Mouse (Mus musculus) ES-CJ7 (cell line): ENCODE data around the gene E2f7.

Source experiments
- DNase-seq: peaks from one replicate; pipeline ENCODE4 v3.0.0; 2011; ENCODE audit warnings: low read depth, low spot score

The E2f7 gene

DNA sequence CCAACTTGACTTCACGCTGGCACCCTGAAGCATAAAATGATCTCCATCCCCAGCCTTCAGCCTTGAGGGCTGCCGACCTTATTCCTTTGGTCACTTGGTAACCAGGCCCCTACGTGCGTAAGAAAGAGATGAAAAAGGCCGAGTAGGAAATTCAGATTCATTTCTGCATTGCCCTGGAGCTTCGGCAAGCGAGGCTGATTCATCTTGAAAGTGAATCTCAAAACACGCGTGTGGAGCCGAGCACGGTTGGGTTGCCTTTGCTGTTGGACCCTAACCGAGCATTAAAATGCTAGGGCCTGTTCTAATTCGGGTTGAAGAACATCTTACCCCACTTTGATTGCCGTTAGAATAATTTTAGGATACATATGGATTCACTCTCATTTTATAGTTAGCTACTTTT is 28.6 kb downstream of the E2f7 start:
- no peak for DNase-seq

DNA sequence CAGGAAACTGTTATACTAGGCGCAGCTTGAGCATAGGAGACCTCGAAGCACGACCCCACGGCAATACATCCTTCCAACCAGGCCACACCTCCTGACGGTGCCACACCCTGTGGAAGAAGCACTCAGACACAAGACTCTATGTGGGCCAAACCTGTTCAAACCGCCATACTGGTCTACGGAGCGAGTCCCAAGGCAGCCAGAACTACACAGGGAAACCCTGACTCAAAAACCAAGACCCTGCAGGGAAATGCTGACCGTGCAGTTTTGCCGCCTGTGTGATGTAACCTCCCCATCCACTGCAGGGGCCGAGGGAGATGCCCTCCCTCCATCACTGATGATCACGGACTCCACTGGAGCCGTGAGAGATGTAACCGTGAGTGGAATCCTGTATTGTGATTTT is 36.5 kb downstream of the E2f7 start:
- DNase-seq, result peak; percentile 63

DNA sequence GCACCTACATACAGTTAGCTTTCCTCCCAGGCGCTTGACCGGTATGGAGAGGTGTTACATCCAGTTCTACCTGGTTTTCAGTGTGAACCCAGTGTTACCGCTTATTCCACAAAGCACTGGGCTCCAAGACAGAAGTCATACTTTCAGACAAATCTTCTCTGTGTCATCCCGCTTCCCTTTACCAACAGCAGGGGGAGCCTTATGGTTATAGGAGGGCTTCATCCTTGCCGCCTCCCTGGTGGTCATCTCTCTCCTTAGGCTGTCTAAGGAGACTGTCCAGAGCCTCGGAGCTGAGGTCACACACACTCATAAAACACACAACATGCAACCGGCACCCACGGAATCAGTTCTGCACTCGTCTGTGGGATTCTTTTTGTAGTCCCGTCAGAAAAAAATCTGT is 37.4 kb downstream of the E2f7 start:
- DNase-seq, result peak; percentile 67

DNA sequence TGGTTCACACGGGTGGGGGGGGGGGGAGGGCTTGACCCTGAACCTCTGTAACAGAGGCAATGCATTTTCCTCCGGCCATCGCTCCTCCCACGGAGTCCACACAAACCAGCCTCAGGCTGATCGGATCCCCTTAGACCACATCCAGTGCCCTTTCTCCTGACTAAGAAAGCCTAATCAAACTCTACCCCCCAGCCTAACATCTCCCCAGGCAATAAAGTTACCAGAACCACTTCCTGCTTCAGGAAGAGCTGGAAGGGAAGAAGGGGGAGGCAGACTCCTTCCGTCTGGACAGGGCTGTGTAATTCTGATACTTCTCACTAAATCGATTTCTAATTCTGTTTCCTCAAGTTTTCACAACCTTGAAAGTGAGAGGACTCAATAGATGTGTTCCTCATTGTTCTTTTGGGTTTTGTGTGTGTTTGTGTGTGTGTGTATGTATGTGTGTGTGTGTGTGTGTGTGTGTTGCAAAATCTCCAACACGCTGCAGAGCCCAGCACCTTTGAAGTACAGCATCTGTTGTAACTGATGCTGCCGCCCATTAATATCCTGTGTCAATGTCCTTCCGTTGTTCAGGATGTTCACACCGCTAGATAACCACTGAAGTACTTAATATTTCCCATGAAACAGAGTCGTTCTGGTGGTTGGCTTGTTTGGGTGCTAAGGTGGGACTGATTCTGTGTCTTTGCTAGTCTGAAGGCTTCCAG is 43.0 kb downstream of the E2f7 start:
- DNase-seq, result no peak

DNA sequence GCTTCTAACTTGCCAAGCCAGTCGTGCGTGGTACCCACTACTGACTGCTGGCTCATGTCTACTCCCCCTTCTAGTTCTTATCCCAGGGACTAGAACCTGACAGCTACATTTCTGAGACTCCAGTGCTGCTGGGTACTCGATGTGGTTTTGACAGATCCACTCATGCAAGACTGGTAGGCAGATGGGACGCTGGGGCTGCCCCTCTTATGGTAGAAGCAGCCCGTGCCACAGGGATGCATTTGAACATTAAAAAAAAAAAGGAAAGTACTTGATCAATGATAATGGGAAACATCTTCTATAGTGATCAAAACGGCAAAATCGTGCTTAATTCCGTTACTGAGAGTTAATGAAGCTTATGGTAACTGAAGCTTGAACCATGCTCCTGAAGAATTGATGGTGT is 44.4 kb downstream of the E2f7 start:
- DNase-seq, result no peak

DNA sequence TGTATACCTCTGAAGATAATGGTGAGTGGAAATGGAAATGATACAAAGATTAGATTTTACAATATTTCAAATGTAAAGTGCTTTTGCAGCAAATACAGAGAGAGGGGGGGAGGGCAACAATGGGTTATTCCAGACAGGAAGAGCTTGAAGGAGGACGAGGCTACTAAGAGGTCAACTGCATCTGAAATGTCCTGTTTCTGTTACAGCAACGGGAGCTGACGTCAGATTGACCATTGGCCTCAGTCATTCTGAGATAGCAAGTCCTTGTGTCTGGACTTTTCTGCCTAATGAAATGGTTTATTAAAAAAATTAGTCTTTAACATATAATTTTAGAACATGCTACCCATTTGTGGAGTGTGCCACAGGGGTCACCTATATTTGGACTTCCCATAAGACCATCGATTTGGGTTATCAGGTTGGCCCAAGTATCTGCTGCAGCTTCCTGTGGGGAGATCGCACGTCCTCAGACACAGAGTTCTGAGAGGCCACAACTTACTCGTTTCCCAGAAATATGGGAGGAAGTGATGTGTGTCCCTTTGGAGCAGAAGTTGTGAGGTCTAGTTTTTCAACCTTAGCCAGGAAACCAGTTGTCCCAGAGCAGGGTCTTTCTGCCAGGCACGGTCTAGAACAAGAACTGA is 48.0 kb downstream of the E2f7 start:
- DNase-seq, result no peak

DNA sequence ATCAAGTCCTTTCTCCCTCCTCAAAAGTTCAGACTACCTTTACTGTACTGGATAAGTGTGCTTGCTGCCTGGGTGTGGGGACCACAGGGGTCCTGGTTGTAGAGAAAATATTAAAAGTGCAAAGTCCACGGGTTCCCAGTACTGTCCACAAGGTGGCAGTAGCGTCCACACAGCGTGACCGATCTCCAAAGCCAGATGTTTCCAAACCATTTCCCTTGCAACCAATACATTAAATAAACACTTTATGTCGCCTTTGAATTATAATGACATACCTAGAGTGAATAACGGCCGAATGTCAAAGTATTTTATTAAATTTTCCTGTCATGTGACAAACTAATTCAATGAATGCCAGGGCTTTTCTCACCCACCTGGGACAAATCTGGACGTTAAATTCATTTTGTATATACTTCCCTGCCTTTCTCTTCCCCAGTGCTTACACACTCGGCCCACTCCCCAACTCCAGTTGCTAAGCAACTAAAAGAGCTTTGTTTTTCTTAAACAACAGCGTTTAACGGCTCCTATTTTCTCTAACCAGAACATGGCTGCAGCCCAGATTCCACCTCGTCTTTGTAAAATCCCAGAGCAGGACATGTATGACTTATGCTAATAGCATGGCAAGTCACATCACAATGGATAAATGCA is 49.4 kb downstream of the E2f7 start:
- peak; percentile 65 for DNase-seq

DNA sequence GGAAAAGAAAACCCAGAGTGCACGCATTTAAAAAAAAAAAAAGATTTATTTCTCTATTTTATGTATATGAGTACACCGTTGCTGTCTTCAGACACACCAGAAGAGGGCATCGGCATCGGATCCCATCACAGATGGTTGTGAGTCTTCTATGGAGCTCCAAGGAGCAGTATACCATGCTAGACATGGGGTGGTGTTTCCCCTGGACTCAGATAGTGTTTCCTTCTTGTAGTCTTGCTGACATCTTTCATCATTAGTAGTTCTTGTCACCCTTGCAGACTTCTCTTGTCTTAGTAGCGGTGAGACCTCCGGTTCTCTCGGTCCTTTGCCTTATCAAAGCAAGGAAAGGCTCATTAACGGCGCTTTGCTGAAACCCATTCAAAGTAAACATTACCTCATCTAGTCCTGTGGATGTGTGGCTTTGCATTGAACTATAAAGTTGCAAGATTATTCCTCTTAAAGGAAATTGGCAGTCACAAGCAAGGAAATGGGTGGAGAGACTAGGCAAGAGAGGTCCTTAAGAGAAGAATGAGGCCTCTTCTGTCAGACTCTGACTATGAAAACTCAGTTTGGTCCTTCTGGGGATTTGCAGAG is 50.1 kb downstream of the E2f7 start:
- no peak for DNase-seq

DNA sequence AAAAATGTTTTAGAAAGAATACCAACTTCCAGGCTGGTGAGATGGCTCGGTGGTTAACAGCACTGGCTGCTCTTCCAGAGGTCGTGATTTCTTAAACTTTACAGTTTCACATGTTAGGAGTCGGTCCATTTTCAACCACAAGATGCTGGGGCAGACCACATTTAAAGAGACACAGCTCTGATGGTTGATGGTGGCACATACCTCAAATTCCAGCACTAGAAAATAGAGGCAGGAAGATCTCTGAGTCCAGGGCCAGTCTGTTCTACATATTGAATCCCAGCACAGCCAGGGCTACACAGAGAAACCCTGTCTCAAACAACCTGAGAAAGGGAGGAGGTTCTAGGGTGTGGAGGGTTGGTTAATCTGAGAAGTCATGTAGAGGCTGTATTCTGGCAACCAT is 56.1 kb downstream of the E2f7 start:
- no peak for DNase-seq

DNA sequence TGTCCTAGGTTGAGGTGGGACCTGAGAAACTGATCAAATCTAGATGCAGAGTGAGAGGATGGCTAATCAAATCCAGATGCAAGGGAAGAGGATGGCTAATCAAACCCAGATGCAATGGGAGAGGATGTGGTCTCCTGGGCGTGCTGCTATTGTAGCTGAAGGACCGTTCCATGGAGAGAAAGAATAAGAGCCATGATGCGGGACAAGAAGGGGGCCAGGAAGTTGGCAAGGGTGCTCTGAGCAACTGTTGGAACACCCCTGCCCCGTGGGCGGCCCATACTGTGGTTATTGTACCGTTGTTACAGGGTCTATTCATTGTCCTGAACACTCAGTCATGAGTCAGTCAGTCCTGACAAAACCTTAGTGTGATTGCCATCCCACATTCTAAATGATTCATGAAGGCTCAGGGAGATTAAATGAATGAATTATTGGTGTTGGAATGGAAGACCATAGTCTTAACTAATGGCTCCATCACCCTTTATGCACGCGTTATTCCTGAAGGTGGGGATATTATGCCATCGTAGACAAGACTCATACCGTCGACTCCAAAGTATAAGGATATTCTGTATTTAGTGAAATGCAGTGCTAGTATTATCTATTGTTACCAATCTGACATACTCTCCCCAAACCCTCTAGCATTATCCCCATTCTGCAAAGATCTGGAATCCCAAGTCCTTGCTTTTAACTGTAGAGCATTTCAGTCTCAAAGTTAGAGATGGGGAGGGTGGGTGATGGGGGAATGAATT is 59.2 kb downstream of the E2f7 start:
- DNase-seq, result no peak

DNA sequence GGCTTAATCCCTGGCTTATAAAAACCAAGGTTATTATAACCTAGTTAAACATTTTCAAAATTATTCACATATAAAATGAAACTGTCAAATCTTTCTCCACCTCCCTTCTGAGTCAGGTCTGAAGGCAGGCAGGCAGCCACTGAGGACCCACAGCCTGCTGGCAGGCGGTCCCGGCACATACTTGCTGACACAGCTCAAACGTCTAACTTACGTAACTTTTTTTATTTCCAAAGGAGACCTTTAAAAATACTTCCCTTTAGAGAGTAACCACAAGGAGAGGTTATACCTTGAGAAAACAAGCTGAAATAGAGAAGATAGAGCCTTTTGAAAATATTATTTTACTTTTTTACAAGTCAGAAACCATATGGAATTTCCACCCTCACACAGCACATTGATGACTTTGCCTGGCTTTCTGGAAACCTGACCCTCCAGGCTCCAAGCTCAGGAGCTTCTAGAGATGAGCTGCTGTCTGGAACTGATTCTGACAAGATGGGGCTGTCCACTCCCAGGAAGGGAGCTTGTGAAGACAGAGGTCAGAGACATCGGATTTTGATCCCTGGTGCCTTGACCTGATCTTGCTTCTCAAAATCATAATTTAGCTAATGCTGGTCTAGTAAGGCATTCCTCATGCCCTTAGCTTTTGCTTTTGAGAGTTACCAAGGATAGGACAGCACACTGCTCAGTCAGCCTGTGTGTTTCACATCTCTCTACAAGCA is 59.9 kb downstream of the E2f7 start:
- no peak for DNase-seq

DNA sequence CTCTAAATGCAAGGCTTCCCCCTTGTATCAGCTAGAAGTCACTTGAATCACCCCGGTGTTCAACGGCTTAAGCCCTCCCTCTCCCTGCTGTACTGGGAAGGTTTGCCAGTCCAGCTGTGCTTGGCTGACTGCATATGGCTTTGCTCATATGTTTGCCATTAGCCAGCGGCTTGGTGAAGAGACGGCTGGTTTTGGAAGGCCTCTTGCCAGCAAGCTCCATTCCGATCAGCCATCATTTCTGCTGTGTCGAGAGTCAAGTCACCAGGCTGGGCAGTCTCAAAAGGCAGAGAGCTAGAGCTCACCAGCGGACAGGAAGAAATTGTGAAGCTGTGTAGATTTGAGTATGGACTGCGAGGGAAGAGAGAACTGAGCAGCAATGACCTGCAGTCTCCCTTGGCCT is 61.2 kb downstream of the E2f7 start:
- no peak for DNase-seq

DNA sequence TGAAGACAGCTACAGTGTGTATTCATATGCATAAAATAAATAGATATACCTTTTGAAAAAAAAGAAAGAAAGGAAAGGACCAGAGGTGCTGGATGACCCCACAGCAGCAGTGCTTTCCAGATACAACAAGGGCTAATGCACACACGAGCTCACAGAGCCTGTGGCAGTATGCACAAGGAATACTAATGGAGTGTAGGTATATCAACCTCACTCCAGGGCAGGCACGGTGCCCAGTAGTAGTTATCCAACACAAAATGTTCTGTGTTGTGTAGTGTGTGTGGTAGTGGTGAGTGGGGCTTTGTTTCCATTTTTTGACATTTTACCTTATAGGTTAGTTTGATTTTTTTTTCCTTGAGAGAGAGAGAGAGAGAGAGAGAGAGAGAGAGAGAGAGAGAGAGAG is 65.3 kb downstream of the E2f7 start:
- DNase-seq, result no peak

DNA sequence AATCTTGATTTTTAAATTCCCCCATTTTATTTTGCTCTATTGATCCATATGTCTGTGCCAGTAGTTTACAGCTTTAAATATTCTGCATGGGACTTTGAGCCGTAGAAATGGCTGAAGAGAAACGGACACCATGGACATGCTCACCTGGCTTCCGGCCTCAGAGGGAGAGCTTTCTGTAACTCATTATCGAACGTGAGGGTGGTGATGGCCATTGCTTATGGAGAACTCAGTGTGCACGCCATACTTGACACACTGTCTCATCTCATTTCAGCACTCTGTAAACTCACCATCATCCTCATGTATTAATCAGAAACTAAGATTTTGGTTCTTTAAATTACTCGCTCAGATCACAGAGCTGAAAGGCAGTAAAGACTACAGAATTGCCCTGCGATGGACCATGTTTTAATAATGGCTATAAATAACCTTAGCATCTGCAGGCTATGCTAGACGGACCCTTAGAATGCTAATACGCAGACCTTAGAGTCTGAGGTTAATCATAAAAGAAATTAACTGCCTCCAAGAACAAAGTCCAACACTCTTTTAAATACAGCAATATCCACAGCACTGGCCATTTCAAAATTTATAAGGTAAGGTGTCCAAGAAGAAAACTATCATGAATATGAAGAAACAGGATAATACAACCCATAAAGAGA is 66.1 kb downstream of the E2f7 start:
- no peak for DNase-seq

DNA sequence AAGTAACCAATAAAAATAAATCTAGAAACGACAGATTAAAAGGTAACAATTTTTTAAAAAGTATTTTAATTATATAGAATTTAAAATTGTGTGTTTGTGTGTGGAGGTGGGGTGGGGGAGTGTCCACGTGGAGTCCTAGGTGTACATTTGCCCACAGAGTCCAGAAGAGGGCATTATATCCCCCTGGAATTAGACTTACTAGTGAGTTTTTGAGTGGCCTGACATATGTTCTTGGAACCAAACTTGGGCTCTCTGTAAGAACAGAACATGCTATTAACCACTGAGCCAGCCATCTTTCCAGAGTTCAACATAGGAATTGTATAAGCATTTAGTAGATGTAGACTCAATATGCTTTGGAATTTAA is 66.6 kb downstream of the E2f7 start:
- DNase-seq, result peak; percentile 30

DNA sequence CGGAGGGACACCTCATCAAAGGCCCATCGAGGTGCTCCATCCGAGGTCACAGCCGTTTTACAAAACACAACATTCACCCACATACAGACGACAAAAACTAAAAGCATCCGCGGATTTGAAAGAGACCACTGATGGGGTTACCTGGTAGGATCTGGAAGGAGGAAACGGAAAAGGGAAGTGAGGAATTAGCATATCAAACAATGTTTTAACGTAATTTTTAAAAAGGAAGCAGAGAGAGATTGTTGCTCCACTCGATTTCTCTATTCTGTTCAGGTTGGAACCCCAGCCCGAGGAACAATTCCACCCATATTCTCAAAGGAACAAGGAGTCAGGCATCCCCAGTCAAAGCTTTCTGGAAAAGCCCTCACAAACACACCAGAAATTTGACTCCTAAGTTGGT is 75.9 kb downstream of the E2f7 start:
- no peak for DNase-seq

DNA sequence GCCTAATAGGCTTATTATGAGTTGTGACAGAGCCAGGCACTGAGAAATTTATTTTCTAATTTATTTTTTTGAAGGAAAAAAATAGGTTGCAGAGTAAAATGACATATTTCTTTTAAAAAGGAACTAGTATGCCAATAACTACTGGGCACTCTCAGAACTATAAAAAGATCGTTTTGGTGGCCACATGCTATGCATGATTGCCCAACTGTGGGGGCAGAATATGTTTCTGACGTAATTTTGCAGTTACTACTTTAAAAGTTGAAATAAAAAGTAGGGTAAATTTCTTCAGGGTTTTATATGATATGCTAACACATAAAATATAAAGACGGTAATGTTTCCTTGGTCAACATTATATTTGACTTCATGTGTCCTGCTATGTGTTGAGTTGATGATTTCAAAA is 76.5 kb downstream of the E2f7 start:
- DNase-seq, result no peak

DNA sequence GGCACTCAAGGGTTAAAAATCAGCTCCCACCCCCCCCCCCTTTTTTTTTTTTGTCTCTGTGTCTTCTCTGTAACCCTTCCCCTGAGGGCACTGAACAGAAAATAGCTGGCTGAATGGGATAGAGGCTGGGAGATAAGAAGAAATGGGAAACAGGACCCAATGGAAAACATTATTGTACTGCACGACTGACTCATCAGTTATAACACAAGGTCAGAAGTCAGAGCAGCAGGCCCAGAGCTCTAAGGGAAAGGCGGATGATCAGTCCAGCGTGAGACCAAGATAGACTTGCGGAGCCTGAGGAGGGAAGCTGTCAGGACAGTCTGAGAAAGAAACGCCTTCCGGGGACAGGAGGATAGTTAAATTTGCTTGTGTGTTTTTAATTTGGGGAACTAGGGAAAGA is 87.1 kb downstream of the E2f7 start:
- DNase-seq, result no peak

DNA sequence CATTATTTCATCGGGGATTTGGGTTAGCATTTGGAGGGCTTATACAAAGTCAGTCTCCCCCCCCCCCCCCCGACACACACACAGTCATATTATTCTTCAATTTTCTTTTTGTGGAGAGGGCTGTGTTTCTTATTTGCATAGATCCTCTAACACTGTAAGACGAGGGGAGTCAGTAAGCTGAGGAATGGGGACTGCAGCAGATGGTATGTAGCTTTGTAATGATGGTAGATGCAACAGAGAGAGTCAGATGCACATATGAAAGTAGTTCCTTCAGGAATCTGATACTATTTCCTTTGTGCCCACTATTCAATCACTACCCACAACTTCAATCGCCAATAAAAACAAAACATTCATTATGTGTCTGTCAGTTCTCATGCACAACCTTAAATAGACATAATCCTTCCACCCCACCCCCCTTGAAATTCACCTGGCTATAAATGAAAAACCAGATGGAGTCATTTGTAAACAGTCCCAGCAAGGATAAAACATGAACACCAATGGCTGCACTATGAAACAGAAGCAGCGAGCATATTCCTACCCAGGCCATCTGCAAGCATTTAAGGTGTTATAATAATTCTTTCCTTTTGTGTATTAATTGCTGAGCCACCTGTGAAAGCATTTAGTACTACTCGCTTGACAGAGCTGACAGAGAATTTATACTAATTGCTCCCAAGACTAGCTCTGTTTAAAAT is 90.0 kb downstream of the E2f7 start:
- no peak for DNase-seq
